Mouse (Mus musculus) heart, postnatal 0 days (tissue): ENCODE data around the gene Pard3.

Source experiments
- CTCF ChIP-seq: IDR thresholded peaks from 2 replicates; pipeline ENCODE4 v1.5.1; 2016; ENCODE audit warnings: antibody characterized with exemption, control low read depth, low read depth
- EP300 ChIP-seq: IDR thresholded peaks from 2 replicates; pipeline ENCODE4 v1.6.1; 2016; ENCODE audit warnings: antibody characterized with exemption, low read depth

DNA sequence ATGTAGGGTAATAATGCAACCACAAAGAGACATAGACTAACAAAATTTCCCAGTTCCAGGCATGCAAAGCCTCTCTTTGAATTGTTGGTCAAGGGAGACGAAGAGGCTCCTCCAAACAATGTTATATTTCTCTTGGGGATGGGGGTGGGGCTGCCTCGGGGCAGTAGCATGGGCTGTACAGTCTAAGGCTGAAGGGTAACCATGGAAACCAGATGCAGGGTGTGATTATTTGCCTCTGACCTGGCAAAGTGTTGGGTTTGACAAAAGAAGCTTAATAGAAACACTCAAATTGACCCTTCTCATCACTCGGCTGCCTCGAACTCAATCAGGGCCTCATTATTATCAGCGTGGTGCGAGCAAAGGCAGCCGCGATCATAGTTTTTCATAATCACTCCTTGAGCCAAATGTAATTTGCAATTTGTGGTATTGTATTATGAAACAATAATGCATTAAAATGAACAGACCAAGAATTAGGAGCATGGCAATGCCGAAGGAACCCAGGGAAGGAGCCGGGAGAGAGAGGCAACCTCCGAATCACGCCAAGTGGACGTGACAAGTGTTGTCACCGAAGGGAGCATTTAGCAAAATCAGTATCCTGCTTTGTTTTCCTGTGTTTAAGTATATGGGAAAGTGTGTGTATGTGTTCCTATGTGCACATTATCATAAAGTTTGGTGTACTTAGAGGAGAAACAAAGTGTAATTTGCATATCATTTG lies 387.4 kb downstream of the Pard3 start:
- TF ChIP-seq CTCF (no peak), EP300 (no peak)
